Mouse (Mus musculus): Measurements from ENCODE around the gene Cast.

The Cast gene

GRCm38 (mm10) chr13:74808152-74808929, at the start of gene Cast:
Gene Cast, minus strand, starts transcription at chr13:74808810.
- peak; percentile 52 for DNase-seq (ENCODE audit: low spot score)

GRCm38 (mm10) chr13:74854338-74855047, 45.9 kb upstream of the Cast start:
- DNase-seq (ENCODE audit: low spot score), result peak; percentile 52

DNA sequence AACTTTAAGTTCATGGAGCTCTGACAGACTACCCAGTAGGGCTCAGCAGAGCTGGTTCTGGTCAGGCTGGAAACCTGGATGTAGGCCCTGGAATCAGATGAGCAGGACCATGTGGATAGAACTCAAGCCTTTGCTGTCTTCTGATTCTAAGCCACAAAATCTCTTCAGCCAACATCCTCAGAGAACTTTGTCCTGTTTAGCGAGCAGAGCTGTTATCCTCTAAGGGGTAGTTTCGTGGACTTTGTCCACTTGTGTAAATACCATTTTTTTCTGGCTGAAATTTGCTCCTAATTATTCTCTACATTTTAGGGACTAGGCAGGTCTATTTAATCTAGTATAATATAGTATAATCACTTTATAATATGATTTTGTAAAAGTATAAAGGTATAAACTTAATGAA, 42.2 kb upstream of the Cast start:
- DNase-seq (ENCODE audit: low spot score), result no peak

GRCm38 (mm10) chr13:74845886-74846285, 37.3 kb upstream of the Cast start:
- no peak for DNase-seq (ENCODE audit: low spot score)

GRCm38 (mm10) chr13:74834543-74834942, 25.9 kb upstream of the Cast start:
- DNase-seq (ENCODE audit: low spot score), result no peak

DNA sequence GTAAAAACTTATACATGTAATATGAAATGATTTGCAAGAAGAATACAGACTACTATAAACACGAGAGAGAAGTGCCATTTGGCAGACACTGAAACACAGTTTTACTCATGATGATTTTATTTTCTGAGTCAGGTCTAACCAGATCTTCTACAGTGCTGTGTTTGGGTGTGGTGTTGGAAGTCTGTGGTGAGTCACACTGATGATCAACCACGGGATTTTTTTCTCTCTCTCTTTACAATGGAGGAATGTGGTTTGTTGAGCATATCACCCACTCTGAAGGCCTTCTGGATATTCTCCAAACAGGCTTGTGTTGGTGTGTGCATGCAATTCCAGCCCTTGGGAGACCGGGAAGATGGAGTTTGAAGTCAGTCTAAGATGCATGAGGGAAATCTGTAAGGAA, 13.5 kb upstream of the Cast start:
- DNase-seq (ENCODE audit: low spot score), result no peak

- no peak for DNase-seq (ENCODE audit: low spot score)
Measured at GRCm38 (mm10) chr13:74815753-74816152, 7.1 kb upstream of the Cast start.

- peak; percentile 75 for DNase-seq (ENCODE audit: low spot score)
Measured at GRCm38 (mm10) chr13:74807446-74808151, 1.0 kb downstream of the Cast start.

DNA sequence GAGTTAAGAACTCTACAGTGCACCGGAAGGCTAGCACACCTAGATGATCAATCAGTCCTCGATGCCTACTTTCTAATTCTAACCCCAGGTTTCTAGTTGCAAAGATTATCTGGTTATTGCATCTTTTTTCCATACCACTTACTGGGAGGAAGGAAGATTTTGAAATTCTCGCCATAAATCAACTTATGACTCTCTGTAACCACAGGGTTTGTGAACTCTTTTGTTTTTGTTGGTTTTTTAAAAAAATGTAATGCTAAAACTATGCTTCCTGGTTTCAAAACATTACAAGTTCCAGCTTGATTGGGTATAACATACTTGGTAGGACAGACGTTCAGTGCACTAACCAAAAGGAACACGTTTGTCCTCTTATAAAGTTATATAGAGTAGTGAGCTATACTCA, 1.7 kb downstream of the Cast start:
- DNase-seq (ENCODE audit: low spot score), result no peak

DNA sequence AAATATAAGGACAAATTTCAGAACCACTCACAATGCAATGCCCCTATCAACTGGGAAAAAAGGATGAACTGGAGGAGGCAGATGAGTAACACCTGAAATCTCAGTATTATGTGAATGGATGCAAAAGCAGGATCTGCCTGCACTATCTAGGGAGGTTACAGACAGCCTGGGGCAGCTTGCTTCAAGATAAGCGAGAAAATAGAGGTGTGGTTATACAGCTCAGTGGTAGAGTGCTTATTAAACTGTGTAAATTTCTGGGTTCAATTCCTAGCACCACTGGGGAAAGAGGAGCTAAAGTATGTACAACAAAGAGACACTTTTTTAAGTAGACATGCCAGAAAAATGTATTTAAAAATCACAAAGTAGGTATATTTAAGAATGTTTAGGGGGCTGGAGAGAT, 14.2 kb downstream of the Cast start:
- DNase-seq (ENCODE audit: low spot score), result no peak

DNA sequence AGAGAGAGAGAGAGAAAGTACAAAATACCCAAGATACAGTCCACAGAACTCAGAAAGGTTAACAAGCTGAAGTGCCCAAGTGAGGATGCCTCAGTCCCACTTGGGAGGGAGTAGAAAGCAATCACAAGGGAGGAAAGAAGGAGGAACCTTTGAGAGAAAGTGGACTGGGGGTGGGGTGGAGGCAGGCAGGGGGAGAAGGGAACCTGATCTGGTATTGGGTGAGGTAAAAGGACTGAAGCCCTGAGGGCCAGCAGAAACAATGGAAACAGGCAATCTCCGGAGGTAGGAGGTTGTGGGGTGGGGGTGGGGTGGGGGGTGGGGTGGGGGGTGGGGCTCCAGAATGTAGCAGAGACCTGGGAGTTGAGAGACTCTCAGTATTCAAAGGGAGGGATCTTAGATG, 20.9 kb downstream of the Cast start:
- no peak for DNase-seq (ENCODE audit: low spot score)

DNA sequence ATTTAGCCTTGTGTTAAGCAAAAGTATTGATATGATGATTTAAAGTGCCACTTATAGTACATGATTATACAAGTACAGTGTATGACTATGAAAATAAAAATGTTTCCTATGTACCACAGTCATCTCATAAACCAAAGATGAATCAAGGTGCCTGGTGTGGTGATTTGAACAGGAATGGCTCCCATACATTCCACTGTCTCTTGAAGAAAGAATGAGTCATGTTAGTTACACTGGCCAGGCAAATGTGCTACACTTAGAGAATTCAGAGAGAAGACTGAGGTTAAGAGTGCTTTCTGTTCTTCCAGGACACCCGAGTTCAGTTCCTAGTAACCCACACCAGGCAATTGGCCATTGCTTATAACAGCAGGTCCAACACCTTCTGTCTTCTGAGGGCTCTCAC, 36.5 kb downstream of the Cast start:
- DNase-seq (ENCODE audit: low spot score), result no peak

DNA sequence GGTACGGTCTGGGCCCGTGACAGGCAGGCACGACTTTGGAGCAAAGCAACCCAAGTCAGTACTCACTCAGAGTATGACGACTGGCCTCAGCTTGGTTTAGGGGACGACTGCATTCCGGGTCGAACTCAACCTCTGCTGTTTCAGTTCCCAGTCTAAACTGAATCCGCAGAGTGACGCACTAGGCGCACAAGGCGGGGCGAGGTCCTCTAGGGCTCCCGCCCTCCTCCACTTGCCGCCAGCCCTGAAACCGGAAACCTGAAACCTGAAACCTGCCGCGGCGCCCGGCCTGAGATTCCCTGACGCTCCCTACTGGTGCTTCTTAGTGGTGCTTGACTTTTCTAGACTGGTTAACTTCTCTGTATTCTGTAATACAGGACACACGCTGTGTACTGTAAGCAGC, 38.1 kb downstream of the Cast start:
- DNase-seq (ENCODE audit: low spot score), result peak; percentile 84

GRCm38 (mm10) chr13:74769871-74770270, 38.7 kb downstream of the Cast start:
- DNase-seq (ENCODE audit: low spot score), result peak; percentile 21

DNA sequence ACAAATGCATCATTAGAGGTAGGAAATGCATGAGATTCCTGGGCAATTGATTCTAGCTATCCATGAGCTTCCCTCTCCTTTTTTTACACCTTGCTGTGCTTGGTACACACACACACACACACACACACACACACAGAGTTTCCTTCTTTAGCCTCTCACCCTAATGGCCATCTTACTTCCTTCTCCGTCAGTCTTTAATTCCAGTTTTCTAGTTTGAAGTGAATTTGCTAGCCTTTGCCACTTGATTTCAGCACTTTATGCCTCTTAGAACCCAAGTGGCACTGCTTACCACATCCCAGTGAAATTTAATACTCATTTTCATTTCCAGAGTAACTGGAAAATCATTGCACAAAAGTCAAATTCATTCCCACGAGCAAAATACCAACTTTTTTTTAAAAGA, 41.4 kb downstream of the Cast start:
- DNase-seq (ENCODE audit: low spot score), result no peak

- DNase-seq (ENCODE audit: low spot score), result no peak
Measured at GRCm38 (mm10) chr13:74762741-74763140, 45.9 kb downstream of the Cast start.

GRCm38 (mm10) chr13:74759152-74759551, 49.5 kb downstream of the Cast start:
- DNase-seq (ENCODE audit: low spot score), result no peak

GRCm38 (mm10) chr13:74743219-74743618, 65.4 kb downstream of the Cast start:
- DNase-seq (ENCODE audit: low spot score), result peak; percentile 8

- no peak for DNase-seq (ENCODE audit: low spot score)
Measured at GRCm38 (mm10) chr13:74736396-74736795, 72.2 kb downstream of the Cast start.

GRCm38 (mm10) chr13:74735834-74736233, 72.8 kb downstream of the Cast start:
- DNase-seq (ENCODE audit: low spot score), result no peak

GRCm38 (mm10) chr13:74733726-74734125, 74.9 kb downstream of the Cast start:
- no peak for DNase-seq (ENCODE audit: low spot score)

DNA sequence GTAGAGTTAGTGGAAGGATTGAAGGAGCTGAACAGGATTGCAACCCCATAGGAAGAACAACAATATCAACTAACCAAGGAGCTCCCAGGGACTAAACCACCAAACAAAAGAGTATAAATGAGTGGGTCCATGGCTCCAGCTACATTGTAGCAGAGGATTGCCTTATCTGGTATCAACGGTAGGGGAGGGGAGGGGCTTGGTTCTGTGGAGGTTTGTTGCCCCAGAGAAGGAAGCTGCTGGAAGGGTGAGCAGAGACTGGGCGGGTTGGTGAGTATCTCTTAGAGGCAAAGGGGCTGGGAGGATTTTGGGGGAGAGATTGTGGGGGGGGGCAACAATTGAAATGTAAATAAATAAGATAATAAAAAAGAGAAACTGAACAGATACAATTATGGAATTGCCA, 89.6 kb downstream of the Cast start:
- no peak for DNase-seq (ENCODE audit: low spot score)

GRCm38 (mm10) chr13:74696225-74696624, 112.4 kb downstream of the Cast start:
- DNase-seq (ENCODE audit: low spot score), result no peak
